Mouse (Mus musculus) midbrain, postnatal 0 days (tissue): ENCODE data around the gene Gm20388. TPM values are rescaled to one million over a fixed set of nuclear protein-coding genes. Genes with fewer than 3 reads are reported as not detected.

Experiments used
- ATAC-seq: fragments of 200-750 bp; cut with Nextera tagmentation; 2 replicates; pipeline ENCODE4 v1.8.0; 2017; ENCODE audit warnings: moderate number of reproducible peaks, mild to moderate bottlenecking, moderate TSS enrichment, moderate library complexity; ENCODE audit not compliant: low FRiP score
- DNase-seq: peaks from one replicate; pipeline ENCODE4 v3.0.0-alpha.2; 2015; ENCODE audit warnings: low spot score
- H3K27ac ChIP-seq: fragments of 300-500 bp; sonication (generic); 2 replicates; pipeline ENCODE4 v1.5.1; 2014; ENCODE audit warnings: low read depth, mild to moderate bottlenecking, low read length, mixed read lengths
- H3K27me3 ChIP-seq: fragments of 300-500 bp; sonication (generic); 2 replicates; pipeline ENCODE4 v1.6.1; 2014; ENCODE audit warnings: low read length, control low read depth, mixed read lengths; ENCODE audit not compliant: insufficient read depth
- H3K36me3 ChIP-seq: fragments of 300-500 bp; sonication (generic); 2 replicates; pipeline ENCODE4 v1.6.1; 2014; ENCODE audit warnings: low read length, control low read depth, mixed read lengths; ENCODE audit not compliant: insufficient read depth
- H3K4me1 ChIP-seq: fragments of 300-500 bp; sonication (generic); 2 replicates; pipeline ENCODE4 v1.6.1; 2014; ENCODE audit warnings: mild to moderate bottlenecking, control low read depth, antibody characterized with exemption, low read length, mixed read lengths; ENCODE audit not compliant: insufficient read depth
- H3K4me2 ChIP-seq: fragments of 300-500 bp; sonication (generic); 2 replicates; pipeline ENCODE4 v1.6.1; 2014; ENCODE audit warnings: low read depth, mild to moderate bottlenecking, low read length, mixed read lengths; ENCODE audit not compliant: poor library complexity, severe bottlenecking
- H3K4me3 ChIP-seq: fragments of 300-500 bp; sonication (generic); 2 replicates; pipeline ENCODE4 v1.5.1; 2014; ENCODE audit warnings: low read depth, mild to moderate bottlenecking, low read length, moderate library complexity
- H3K9ac ChIP-seq: fragments of 300-500 bp; sonication (generic); replicated peaks from 2 replicates; pipeline ENCODE4 v1.6.1; 2014; ENCODE audit warnings: mild to moderate bottlenecking, low read length, moderate library complexity, mixed read lengths; ENCODE audit not compliant: poor library complexity, severe bottlenecking
- H3K9me3 ChIP-seq: fragments of 300-500 bp; sonication (generic); 2 replicates; pipeline ENCODE4 v1.6.1; 2016; ENCODE audit warnings: low read length, control low read depth
- CTCF ChIP-seq: IDR thresholded peaks from 2 replicates; pipeline ENCODE4 v1.5.1; 2016; ENCODE audit warnings: antibody characterized with exemption, mild to moderate bottlenecking
- WGBS: fragments of 180-500 bp; shearing (Covaris S2); extraction: QIAGEN DNeasy Blood & Tissue Kit; methylation state at CpG from one replicate; pipeline ENCODE4 v1.1.7; 2014; 5-methylcytosine and 5-hydroxymethylcytosine counted together
- polyA plus RNA-seq: library from polyadenylated mRNA; unstranded; fragments of >200 nt; fragmentation: Nextera tagmentation; extraction: Ambion mirVana; gene quantifications from 2 replicates; pipeline ENCODE4 v1.2.1, GENCODE M21; 2015
- total RNA-seq: library from RNA; depleted of rRNA; stranded (reverse); fragments of >200 nt; gene quantifications from 2 replicates; pipeline ENCODE4 v1.2.3, GENCODE M21; 2014

Gm20388 gene
- total and polyA plus RNA-seq, 2 experiments from 2014 or later = 74.2 TPM; not detected in 1

DNA sequence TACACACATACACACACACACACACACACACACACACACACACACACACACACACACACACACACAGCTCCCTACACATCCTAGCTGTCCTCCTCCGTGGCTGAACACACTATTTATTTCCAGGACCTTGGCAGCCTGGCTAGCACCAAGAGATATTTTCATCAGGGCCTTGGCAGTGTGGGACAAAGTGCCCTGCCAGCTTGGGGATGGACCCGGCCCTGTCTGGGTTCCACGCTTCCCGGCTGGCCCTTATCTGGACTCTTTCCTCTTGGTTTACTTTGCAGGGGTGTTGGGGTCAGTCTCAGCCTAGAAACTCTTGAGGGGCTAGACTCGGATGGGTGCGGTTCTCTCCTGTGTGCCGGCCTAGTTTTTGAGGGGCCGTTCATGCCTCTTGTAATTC lies 89.8 kb downstream of the Gm20388 start:
- Histone ChIP-seq H3K36me3 (no peaks in the 10 kb centered on the region), H3K9me3 (no peaks in the 10 kb centered on the region), H3K9ac (no peak overlapping the region), H3K4me2 (no peak overlapping the region), H3K27me3 (no peaks in the 10 kb centered on the region), H3K4me3 (no peak overlapping the region), H3K27ac (no peak overlapping the region), H3K4me1 (peaks cover 7% of the 10 kb centered on the region; the same call in 1 of the 2 replicates)
- DNase-seq (no peak), ATAC-seq (no peak)
- WGBS = 69% methylated on average over 8 of the region's 8 CpGs
- TF ChIP-seq CTCF = no peak

- Histone ChIP-seq H3K27me3 (no peaks in the 10 kb centered on the region), H3K4me3 (no peak overlapping the region), H3K4me2 (no peak overlapping the region), H3K36me3 (no peaks in the 10 kb centered on the region), H3K9ac (no peak overlapping the region), H3K27ac (no peak overlapping the region), H3K9me3 (no peaks in the 10 kb centered on the region), H3K4me1 (peaks cover 7% of the 10 kb centered on the region; the same call in 1 of the 2 replicates)
- no peak for ATAC-seq
- no peak for TF ChIP-seq CTCF
- DNase-seq = peak; percentile 15
- 55% methylated on average over 7 of the region's 7 CpGs for WGBS
These were observed 91.1 kb downstream of the Gm20388 start for GRCm38 (mm10) chr8:120001712-120002111.

- Histone ChIP-seq H3K36me3 (no peaks in the 10 kb centered on the region), H3K9ac (no peak overlapping the region), H3K4me3 (no peak overlapping the region), H3K4me1 (peaks cover 7% of the 10 kb centered on the region; the same call in 1 of the 2 replicates), H3K4me2 (no peak overlapping the region), H3K27ac (no peak overlapping the region), H3K27me3 (no peaks in the 10 kb centered on the region), H3K9me3 (no peaks in the 10 kb centered on the region)
- 58% methylated on average over 9 of the region's 9 CpGs for WGBS
- no peak for TF ChIP-seq CTCF
- DNase-seq = no peak
- no peak for ATAC-seq
These were observed 91.7 kb downstream of the Gm20388 start for GRCm38 (mm10) chr8:120002348-120002747.

DNA sequence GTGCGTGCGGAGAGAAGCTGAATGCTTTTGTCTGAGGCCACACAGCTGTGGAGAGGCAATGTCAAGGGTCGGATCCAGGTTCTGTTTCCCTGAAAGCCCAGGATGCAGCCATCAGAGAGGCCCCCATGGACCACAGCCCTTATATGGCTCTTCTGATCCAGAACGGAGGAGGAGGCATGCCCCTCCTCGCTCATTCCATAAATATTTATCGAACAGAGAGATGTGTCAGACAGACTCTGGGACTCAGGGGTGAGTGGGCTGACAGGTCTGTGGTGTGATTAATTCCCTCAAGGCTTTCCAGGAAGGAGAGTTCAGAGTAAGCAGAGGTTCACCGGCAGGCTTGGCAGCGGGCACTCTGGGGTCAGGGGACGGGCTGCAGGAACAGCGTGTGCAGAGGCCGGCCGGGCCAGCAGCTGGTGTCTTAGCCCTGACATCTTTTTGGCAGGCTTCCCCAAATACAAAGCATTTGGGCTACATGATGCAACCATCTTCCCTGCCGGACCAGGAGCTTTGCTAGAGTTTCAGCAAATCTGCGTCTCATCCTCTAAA lies 93.6 kb downstream of the Gm20388 start:
- no peaks in the 10 kb centered on the region for H3K36me3 ChIP-seq
- WGBS = 36% methylated on average over 14 of the region's 14 CpGs
- H3K27me3 ChIP-seq = no peaks in the 10 kb centered on the region
- peaks cover 7% of the 10 kb centered on the region; the same call in 1 of the 2 replicates for H3K4me1 ChIP-seq
- no peak overlapping the region for H3K27ac ChIP-seq
- H3K4me3 ChIP-seq = no peak overlapping the region
- DNase-seq (peak; percentile 64), ATAC-seq (0 out of 2 replicates have a peak, but pooled peaks have one; percentile 38)
- no peak overlapping the region for H3K9ac ChIP-seq
- no peak overlapping the region for H3K4me2 ChIP-seq
- H3K9me3 ChIP-seq = no peaks in the 10 kb centered on the region
- no peak for TF ChIP-seq CTCF

DNA sequence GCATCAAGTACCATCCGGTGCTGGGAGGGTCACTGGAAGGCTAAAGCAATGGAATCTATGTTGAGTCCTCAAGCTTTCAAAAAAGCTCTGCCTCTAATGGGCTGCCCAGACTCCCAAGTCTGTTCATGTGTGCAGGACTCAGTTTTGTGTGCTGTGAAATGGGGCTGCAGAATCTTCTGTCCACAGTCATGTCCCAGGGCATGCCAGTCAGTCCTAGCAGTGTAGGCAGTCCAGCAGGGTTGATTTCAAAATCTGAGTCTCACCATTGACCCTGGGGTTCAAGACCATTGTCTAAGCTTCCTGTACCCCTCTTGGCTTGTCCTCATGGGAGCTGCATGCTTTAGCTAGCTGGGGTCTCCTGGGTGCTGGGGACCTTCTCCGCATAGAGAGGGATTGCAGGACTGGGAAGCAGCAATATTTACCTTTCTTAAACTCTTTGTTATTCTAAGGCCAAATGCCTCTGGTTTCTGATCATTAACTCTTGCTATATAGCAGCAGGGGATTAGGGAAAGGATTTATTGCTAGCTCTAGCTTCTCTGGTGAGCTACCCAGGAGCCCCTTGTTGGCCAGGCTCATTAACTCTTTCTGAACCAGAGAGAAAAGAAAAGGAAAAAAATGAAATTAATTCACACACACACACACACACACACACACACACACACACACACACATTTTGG lies 94.2 kb downstream of the Gm20388 start:
- no peaks in the 10 kb centered on the region for H3K9me3 ChIP-seq
- no peak for DNase-seq
- H3K9ac ChIP-seq = no peak overlapping the region
- WGBS = 55% methylated on average over 2 of the region's 2 CpGs
- no peak for ATAC-seq
- no peaks in the 10 kb centered on the region for H3K27me3 ChIP-seq
- peaks cover 7% of the 10 kb centered on the region; the same call in 1 of the 2 replicates for H3K4me1 ChIP-seq
- no peaks in the 10 kb centered on the region for H3K36me3 ChIP-seq
- H3K27ac ChIP-seq = no peak overlapping the region
- TF ChIP-seq CTCF = no peak
- H3K4me3 ChIP-seq = no peak overlapping the region
- no peak overlapping the region for H3K4me2 ChIP-seq

DNA sequence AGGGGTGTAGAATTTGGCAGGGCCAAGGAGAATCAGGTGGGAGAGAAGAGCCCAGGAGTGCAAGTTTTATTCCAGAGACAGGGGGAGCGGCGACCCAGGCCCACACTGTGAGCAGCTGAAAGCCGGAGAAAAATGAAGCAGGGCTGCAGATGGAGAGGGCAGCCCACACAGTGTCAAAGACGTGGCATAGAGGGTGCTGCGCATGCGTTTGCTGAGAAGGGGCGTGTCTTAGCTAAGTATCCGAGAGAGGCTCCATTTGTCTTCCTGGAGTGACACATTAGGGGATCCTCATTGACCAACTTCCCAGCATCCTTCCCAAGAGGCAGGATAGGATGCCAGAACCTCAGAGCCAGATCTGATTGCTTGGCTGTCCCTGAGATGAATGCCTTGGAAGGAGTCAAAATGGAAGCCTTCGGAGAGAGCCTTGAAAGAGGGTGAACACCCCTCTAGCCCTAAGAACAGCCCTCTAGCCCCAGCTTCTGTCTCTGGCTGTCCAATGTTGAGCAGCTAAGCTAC lies 96.1 kb downstream of the Gm20388 start:
- no peaks in the 10 kb centered on the region for H3K9me3 ChIP-seq
- H3K4me1 ChIP-seq = peaks cover 7% of the 10 kb centered on the region; the same call in 1 of the 2 replicates
- H3K27ac ChIP-seq = no peak overlapping the region
- H3K4me2 ChIP-seq = no peak overlapping the region
- no peaks in the 10 kb centered on the region for H3K36me3 ChIP-seq
- TF ChIP-seq CTCF = no peak
- DNase-seq (peak; percentile 30), ATAC-seq (no peak)
- no peak overlapping the region for H3K4me3 ChIP-seq
- no peaks in the 10 kb centered on the region for H3K27me3 ChIP-seq
- WGBS = 50% methylated on average over 9 of the region's 9 CpGs
- H3K9ac ChIP-seq = no peak overlapping the region
